Mouse (Mus musculus): ENCODE data around the gene Klc1.

Klc1 gene

GRCm38 (mm10) chr12:111741338-111741737 lies 17.3 kb upstream of the Klc1 start:
- no peak for ATAC-seq (ENCODE audit: insufficient number of reproducible peaks, low FRiP score, low TSS enrichment)

GRCm38 (mm10) chr12:111743419-111743818 lies 15.2 kb upstream of the Klc1 start:
- ATAC-seq (ENCODE audit: insufficient number of reproducible peaks, low FRiP score, low TSS enrichment): no peak

DNA sequence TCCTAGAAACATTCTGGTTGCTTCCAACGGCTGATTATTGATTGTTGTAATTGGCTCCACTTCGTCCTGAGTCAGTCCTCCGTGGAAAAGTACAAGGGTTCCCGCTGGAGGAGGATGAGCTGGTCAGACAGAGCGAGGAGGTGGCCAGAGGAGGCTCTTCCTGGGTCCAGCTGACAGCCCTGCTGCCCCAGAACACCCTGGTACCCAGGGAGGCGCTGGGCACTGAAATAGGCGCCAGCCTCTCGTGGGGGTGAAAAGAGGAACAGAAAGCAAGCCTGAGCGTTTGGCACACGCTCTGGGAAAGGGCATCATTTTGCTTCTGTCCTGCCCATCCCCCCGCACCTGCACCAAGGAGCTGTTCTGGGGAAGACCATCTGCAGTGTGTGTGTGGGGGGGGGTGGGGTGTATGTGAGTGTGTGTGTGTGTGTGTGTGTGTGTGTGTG lies 14.6 kb upstream of the Klc1 start:
- no peak for ATAC-seq (ENCODE audit: insufficient number of reproducible peaks, low FRiP score, low TSS enrichment)

- ATAC-seq (ENCODE audit: insufficient number of reproducible peaks, low FRiP score, low TSS enrichment): no peak
Observed at GRCm38 (mm10) chr12:111745274-111745673, 13.4 kb upstream of the Klc1 start.

- no peak for ATAC-seq (ENCODE audit: insufficient number of reproducible peaks, low FRiP score, low TSS enrichment)
Observed at GRCm38 (mm10) chr12:111746091-111746490, 12.6 kb upstream of the Klc1 start.

DNA sequence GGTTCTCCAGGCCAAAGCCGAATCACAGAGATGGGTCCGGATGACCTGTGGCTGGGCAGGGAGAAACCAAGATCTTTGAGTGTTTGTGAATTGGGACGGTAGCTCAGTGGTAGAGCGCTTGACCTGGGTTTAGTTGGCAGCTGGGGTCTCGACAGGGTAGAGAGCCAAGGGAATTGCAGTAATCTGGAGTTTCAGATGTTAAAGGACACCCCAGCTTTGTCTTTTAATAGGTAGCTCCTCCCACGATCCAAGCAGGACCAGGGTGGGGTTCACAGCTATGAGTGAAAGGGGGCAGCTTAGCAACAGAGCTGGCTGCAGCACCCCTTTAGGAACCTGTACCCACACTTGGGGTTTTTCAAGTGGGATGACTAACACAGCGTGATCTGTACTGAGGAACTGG lies 11.2 kb upstream of the Klc1 start:
- no peak for ATAC-seq (ENCODE audit: insufficient number of reproducible peaks, low FRiP score, low TSS enrichment)

GRCm38 (mm10) chr12:111750739-111751138 lies 7.9 kb upstream of the Klc1 start:
- no peak for ATAC-seq (ENCODE audit: insufficient number of reproducible peaks, low FRiP score, low TSS enrichment)

DNA sequence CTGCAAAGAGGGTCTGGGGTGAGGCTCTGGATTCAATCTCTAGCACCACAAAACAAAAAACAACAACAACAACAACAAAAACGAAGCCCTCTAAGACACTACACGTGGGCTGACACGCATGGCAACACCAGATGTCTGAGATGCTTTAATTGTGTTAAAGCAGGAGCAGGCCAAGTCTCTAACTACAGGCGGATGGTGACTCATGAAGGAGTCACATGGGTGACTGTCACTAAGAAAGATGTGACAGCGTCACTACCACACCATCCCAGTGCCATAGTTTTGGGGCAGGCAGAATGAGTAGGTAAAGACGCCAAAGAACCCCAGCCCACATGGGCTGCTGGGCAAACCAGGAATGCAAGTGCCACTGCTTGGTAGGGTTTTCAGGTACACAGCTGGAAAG lies 6.2 kb upstream of the Klc1 start:
- ATAC-seq (ENCODE audit: insufficient number of reproducible peaks, low FRiP score, low TSS enrichment): no peak

DNA sequence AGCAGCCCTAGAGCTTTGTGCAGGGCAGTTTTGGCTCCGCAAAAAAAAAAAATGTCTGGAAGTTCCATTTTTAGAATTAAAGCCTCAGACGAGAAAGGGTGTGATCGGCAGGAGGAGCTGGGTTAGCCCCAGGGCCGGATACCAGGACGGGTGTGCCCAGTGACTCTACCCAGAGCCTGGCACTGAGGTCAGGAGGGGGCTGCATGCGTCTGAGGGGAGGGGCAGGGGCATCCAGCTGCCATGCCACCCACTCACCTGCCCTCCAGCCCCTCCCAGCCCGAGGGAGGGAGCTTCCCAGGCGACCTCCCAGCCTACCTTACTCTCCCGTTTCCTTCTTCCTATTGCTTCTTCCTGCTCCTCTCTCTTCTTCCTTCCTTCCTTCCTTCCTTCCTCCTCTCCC lies 5.3 kb upstream of the Klc1 start:
- no peak for ATAC-seq (ENCODE audit: insufficient number of reproducible peaks, low FRiP score, low TSS enrichment)

- no peak for ATAC-seq (ENCODE audit: insufficient number of reproducible peaks, low FRiP score, low TSS enrichment)
Observed at GRCm38 (mm10) chr12:111754710-111755109, 3.9 kb upstream of the Klc1 start.

- no peak for ATAC-seq (ENCODE audit: insufficient number of reproducible peaks, low FRiP score, low TSS enrichment)
Observed at GRCm38 (mm10) chr12:111755231-111755630, 3.4 kb upstream of the Klc1 start.

- no peak for ATAC-seq (ENCODE audit: insufficient number of reproducible peaks, low FRiP score, low TSS enrichment)
Observed at GRCm38 (mm10) chr12:111756082-111756697, 2.5 kb upstream of the Klc1 start.

- ATAC-seq (ENCODE audit: insufficient number of reproducible peaks, low FRiP score, low TSS enrichment): no peak
Observed at GRCm38 (mm10) chr12:111756698-111757082, 2.0 kb upstream of the Klc1 start.

DNA sequence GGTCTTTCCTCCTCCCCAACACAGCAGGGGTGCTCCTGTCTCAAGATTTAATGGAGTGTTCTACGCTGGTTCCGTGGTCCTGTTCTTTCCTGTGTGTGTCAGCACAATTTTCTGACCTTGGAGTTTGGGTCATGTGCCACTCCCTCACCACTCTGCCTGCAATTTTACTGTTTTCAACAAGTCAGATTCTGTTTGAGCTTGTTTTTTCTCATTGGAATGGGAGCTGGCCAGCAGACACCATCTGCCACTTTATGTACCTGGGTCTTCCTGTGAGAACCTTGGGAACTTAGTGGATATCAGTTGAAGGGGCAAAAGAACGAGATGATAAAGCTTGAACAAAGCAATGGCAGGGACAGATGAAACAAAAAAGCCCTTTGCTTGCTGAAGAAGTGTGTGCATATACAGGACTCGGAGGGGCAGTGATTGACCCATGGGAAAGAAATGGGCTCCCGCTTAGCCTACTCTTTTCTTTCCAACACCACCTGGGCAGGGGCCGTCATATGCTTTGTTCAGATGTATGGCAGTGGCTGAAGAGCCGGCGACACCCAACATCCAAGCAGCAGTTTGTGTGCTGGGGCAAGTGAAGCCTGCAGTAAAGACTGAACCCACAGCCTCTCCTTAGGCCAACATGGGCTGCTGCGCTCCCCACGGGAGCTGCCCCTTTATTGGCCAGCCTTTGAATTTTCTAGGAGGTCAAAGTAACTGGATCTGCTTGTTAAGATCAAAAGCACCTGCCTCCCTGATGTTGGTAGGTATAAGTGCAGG lies 906 bp upstream of the Klc1 start:
- no peak for ATAC-seq (ENCODE audit: insufficient number of reproducible peaks, low FRiP score, low TSS enrichment)

GRCm38 (mm10) chr12:111759176-111760061 lies 770 bp downstream of the Klc1 start:
- peak; percentile 29; the same call in 1 of the 2 replicates for ATAC-seq (ENCODE audit: insufficient number of reproducible peaks, low FRiP score, low TSS enrichment)

DNA sequence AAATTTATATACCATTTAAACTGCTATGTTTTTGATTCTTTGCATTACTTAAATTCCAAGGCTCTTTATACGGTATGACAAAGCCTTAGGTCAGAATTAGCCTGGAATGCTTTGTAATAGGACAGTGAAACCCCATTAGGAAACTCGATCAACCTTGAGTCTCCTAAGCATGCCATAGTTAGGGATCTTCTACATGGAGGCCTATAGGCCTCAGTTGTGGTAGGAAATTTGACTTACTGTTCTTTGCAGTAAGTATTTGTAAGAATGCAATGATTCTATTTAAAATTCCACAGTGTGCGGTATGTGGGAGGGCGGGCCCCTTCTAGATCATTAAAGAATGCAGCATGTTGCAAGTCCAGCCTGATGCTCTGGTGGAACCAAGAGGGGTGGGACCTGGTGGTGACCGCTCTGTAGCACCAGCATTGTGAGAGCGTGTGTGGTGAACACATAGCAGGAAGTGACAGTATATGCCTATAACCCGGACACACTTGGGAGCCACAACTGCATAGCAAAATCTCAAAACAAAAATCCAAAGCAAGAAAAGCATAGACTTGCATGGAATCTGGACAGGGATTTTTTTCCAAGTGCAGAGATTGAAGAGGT lies 1.8 kb downstream of the Klc1 start:
- no peak for ATAC-seq (ENCODE audit: insufficient number of reproducible peaks, low FRiP score, low TSS enrichment)

- no peak for ATAC-seq (ENCODE audit: insufficient number of reproducible peaks, low FRiP score, low TSS enrichment)
Observed at GRCm38 (mm10) chr12:111762620-111763280, 4.1 kb downstream of the Klc1 start.

- ATAC-seq (ENCODE audit: insufficient number of reproducible peaks, low FRiP score, low TSS enrichment): 0 out of 2 replicates have a peak, but pooled peaks have one; percentile 41
Observed at GRCm38 (mm10) chr12:111766313-111767236, 7.9 kb downstream of the Klc1 start.

DNA sequence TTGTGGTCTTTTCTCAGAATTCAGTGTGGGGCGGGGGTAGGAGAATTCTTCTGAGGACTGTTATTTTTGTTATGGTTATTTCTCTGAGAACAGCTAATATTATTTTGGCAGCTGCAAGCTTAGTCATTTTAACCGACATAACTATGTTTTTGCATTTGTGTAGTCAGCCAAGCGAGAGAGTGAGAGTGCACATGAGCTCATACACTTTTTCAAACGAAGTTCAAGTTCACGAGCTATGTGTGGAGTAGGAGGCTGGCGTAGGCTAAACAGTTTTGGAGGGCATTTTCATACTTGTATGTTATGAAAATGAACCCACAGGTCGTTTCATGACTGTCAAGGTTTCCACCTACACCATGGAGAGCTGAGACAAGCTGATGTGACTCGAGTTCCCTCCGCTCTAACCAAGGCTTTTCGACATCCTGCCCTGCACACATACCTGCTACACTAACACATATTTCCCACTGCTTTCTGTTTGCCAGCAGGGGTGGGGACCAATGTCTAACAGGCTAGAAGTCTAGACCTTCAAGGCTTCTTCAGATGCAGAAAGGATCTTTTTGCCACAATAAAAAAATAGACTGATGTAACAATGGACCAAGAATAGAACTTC lies 9.8 kb downstream of the Klc1 start:
- ATAC-seq (ENCODE audit: insufficient number of reproducible peaks, low FRiP score, low TSS enrichment): no peak

Measured in cerebellum, adult (tissue).